Comparison of ENCODE assay signal across 9 mouse cellular contexts in the genomic region with DNA sequence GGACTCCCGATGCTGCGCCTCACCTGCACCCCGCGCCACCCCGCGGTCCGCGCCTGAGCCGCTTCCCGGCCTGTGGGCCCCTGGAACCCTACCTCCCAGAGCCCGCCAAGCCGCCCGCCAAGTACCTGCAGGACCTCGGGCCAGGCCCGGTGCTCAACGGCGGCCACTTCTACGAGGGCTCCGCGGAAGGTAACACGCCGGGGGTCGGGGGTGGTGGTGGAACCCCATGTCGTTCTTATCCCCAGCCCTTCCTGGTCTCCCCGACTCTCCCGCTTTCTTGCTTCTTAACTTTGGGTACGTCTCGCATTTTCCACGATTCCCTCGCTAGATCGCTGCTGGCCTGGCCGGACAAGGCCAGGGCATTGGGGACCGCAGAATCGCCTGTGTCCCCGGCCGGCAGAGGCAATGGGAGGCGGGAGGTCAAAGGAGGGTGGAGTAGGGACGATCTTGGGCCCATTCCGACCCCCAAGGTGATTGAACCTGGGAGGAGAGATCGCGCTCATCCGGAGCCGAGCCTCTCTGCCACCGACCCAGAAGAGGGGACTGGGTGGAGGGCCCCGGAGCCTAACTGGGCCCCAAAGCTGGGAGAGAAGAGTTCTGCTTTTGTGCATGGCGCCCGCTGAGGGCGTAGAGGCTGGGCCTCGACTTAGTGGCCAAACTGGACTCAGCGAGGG. TPM values are rescaled to one million over a fixed set of nuclear protein-coding genes. Genes with fewer than 3 reads are reported as not detected.
A peak's percentile ranks its signal among the peaks of the same experiment; 100 is the strongest.
DNase-seq lines count a peak whose midpoint lies in the region; ATAC-seq and TF ChIP-seq lines count a peak whose summit lies in the region.
"Had no signal": no experiment of that assay in that cellular context is flagged by ENCODE, and none has a peak within 500 bp of the region (broad histone marks: within the 10 kb centered on the region; RNA-seq: fewer than 3 reads in every experiment).

No protein-coding gene starts in this region.

- peak overlapping the region; percentile 65 for H3K4me2 ChIP-seq in lung, embryonic 14.5 days
- peak overlapping the region; percentile 68 for H3K4me2 ChIP-seq in forebrain, embryonic 13.5 days
- peak overlapping the region; percentile 85 for H3K4me2 ChIP-seq in limb, embryonic 11.5 days (ENCODE audit: low read depth, severe bottlenecking)

- H3K9me3 ChIP-seq in lung, embryonic 14.5 days (ENCODE audit: low read depth, low read length): no peaks in the 10 kb centered on the region
- H3K9me3 ChIP-seq in forebrain, embryonic 13.5 days (replicated peaks): no peaks in the 10 kb centered on the region
- no peaks in the 10 kb centered on the region for H3K9me3 ChIP-seq in limb, embryonic 11.5 days (ENCODE audit: control insufficient read depth, low read length)

- no peaks in the 10 kb centered on the region for H3K4me1 ChIP-seq in lung, embryonic 14.5 days (ENCODE audit: insufficient read depth)
- peaks cover 25% of the 10 kb centered on the region for H3K4me1 ChIP-seq in forebrain, embryonic 13.5 days
- H3K4me1 ChIP-seq in limb, embryonic 11.5 days (ENCODE audit: control insufficient read depth, insufficient read depth, low read length): peaks cover 37% of the 10 kb centered on the region

- 1% methylated on average over 50 of the region's 50 CpGs for WGBS in lung, embryonic 14.5 days
- WGBS in forebrain, embryonic 13.5 days: under 1% methylated on average over 50 of the region's 50 CpGs
- WGBS in limb, embryonic 11.5 days: 0% methylated on average over 50 of the region's 50 CpGs

- H3K27me3 ChIP-seq in lung, embryonic 14.5 days (ENCODE audit: insufficient read depth, low read length): peaks cover 81% of the 10 kb centered on the region
- peaks cover 89% of the 10 kb centered on the region for H3K27me3 ChIP-seq in forebrain, embryonic 13.5 days
- peaks cover 24% of the 10 kb centered on the region for H3K27me3 ChIP-seq in limb, embryonic 11.5 days (ENCODE audit: control insufficient read depth, insufficient read depth, low read length)

- H3K4me3 ChIP-seq in lung, embryonic 14.5 days (ENCODE audit: low read depth, low read length): peak overlapping the region; percentile 40
- H3K4me3 ChIP-seq in forebrain, embryonic 13.5 days: peak overlapping the region; percentile 37
- peak overlapping the region; percentile 62 for H3K4me3 ChIP-seq in limb, embryonic 11.5 days (ENCODE audit: low read depth, low read length)

- no peak overlapping the region for H3K27ac ChIP-seq in lung, embryonic 14.5 days (ENCODE audit: low read depth)
- H3K27ac ChIP-seq in forebrain, embryonic 13.5 days: no peak overlapping the region
- H3K27ac ChIP-seq in limb, embryonic 11.5 days (replicated peaks; ENCODE audit: low read depth, low read length): peak overlapping the region; percentile 78

- peak; percentile 27 for DNase-seq in lung, embryonic 14.5 days
- DNase-seq in lung, postnatal 25 days (ENCODE audit: low spot score): no peak
- DNase-seq in limb, embryonic 11.5 days (ENCODE audit: low spot score): peak; percentile 77
- DNase-seq in retina, embryonic 14.5 days (ENCODE audit: low spot score): peak; percentile 39
- DNase-seq in ovary, postnatal 10 days (ENCODE audit: low spot score): no peak
- no peak for DNase-seq in thymus, postnatal 36 days
- no peak for DNase-seq in right cerebral cortex, adult 18-20 months

- TF ChIP-seq CTCF in lung, embryonic 14.5 days (IDR thresholded peaks at IDR 0.05; ENCODE audit: low read depth): no peak

- no peaks in the 10 kb centered on the region for H3K36me3 ChIP-seq in lung, embryonic 14.5 days (ENCODE audit: insufficient read depth)
- H3K36me3 ChIP-seq in forebrain, embryonic 13.5 days (ENCODE audit: poor library complexity, severe bottlenecking): no peaks in the 10 kb centered on the region
- no peaks in the 10 kb centered on the region for H3K36me3 ChIP-seq in limb, embryonic 11.5 days (ENCODE audit: control insufficient read depth, insufficient read depth, low read length)

- no peak overlapping the region; the same call in 1 of the 2 replicates for H3K9ac ChIP-seq in lung, embryonic 14.5 days
- peak overlapping the region; percentile 56 for H3K9ac ChIP-seq in forebrain, embryonic 13.5 days
- H3K9ac ChIP-seq in limb, embryonic 11.5 days (ENCODE audit: low read length): peak overlapping the region; percentile 78

- ATAC-seq in lung, embryonic 14.5 days (ENCODE audit: insufficient read depth): peak; percentile 12; the same call in 1 of the 2 replicates
- peak; percentile 30; the same call in 1 of the 2 replicates for ATAC-seq in forebrain, embryonic 13.5 days
- no peak for ATAC-seq in limb, embryonic 11.5 days (ENCODE audit: insufficient number of reproducible peaks, low FRiP score, low TSS enrichment, low read depth)

RNA-seq across cellular contexts. Expression of a gene that starts 0.6 kb away (rescaled TPM):
- polyA plus RNA-seq in lung, embryonic 14.5 days (2014; fragmentation: Nextera tagmentation; extraction: Ambion mirVana): 0.23 TPM in 1 of 2 replicates, not detected in the other
- 2.3 and 2.9 TPM in 2 replicates for polyA plus RNA-seq in forebrain, embryonic 13.5 days (2015; fragmentation: Nextera tagmentation; extraction: Ambion mirVana)
- polyA plus RNA-seq in limb, embryonic 11.5 days (2014; fragmentation: Nextera tagmentation; extraction: Ambion mirVana): 19.9 and 20.2 TPM in 2 replicates
- polyA plus RNA-seq: liver, adult 2 months had no signal

RNA-seq across cellular contexts. Expression of a gene that starts 35.7 kb away (rescaled TPM):
- not detected in 2 replicates for polyA plus RNA-seq in lung, embryonic 14.5 days (2014; fragmentation: Nextera tagmentation; extraction: Ambion mirVana)
- not detected in 2 replicates for polyA plus RNA-seq in forebrain, embryonic 13.5 days (2015; fragmentation: Nextera tagmentation; extraction: Ambion mirVana)
- not detected in 2 replicates for polyA plus RNA-seq in limb, embryonic 11.5 days (2014; fragmentation: Nextera tagmentation; extraction: Ambion mirVana)
- polyA plus RNA-seq: liver, adult 2 months had no signal

RNA-seq across cellular contexts. Expression of a gene that starts 36.1 kb away (rescaled TPM):
- polyA plus RNA-seq in lung, embryonic 14.5 days (2014; fragmentation: Nextera tagmentation; extraction: Ambion mirVana): 61.1 and 63.4 TPM in 2 replicates
- 110 and 122 TPM in 2 replicates for polyA plus RNA-seq in forebrain, embryonic 13.5 days (2015; fragmentation: Nextera tagmentation; extraction: Ambion mirVana)
- polyA plus RNA-seq in limb, embryonic 11.5 days (2014; fragmentation: Nextera tagmentation; extraction: Ambion mirVana): 76.1 and 78.4 TPM in 2 replicates

RNA-seq across cellular contexts. Expression of a gene that starts 40.5 kb away (rescaled TPM):
- not detected in 2 replicates for polyA plus RNA-seq in lung, embryonic 14.5 days (2014; fragmentation: Nextera tagmentation; extraction: Ambion mirVana)
- polyA plus RNA-seq in forebrain, embryonic 13.5 days (2015; fragmentation: Nextera tagmentation; extraction: Ambion mirVana): not detected in 2 replicates
- polyA plus RNA-seq in limb, embryonic 11.5 days (2014; fragmentation: Nextera tagmentation; extraction: Ambion mirVana): 0.17 and 0.23 TPM in 2 replicates
- polyA plus RNA-seq: liver, adult 2 months had no signal

Comparison
In these comparisons a context has a peak if more than half of its experiments do, and no peak if none do; other contexts are left out.
1. DNase-seq: peak in lung, embryonic 14.5 days (single experiment), limb, embryonic 11.5 days (single experiment) and retina, embryonic 14.5 days (single experiment); none in lung, postnatal 25 days (single experiment), ovary, postnatal 10 days (single experiment), thymus, postnatal 36 days (0 of 2) and right cerebral cortex, adult 18-20 months (single experiment).
2. Peak in every context shown above with its lines, with median percentiles within 50 percentile points of each other: H3K4me2 ChIP-seq and H3K4me3 ChIP-seq.